Mouse (Mus musculus) kidney, postnatal 4 days (tissue): Measurements from ENCODE around the gene Deup1.
"Not testable (repeated sequence)": the region's sequence is repeated elsewhere in the genome, so short reads cannot be mapped to it uniquely, and the experiment has no call there.

Experiments used
- DNase-seq, 2 experiments: peaks; one replicate each; pipeline ENCODE4 v3.0.0; 2021; ENCODE audit warnings: mixed read lengths in 2 of 2

Gene Deup1

GRCm38 (mm10) chr9:15587157-15587854 is 40.4 kb downstream of the Deup1 start:
- no peak for DNase-seq

GRCm38 (mm10) chr9:15585956-15586355 is 41.8 kb downstream of the Deup1 start:
- DNase-seq, result no peak

GRCm38 (mm10) chr9:15584209-15584608 is 43.5 kb downstream of the Deup1 start:
- DNase-seq, result no peak

- DNase-seq, result no peak
Measured at GRCm38 (mm10) chr9:15582026-15582425, 45.7 kb downstream of the Deup1 start.

GRCm38 (mm10) chr9:15580176-15580575 is 47.6 kb downstream of the Deup1 start:
- no peak for DNase-seq

GRCm38 (mm10) chr9:15578946-15579345 is 48.8 kb downstream of the Deup1 start:
- no peak for DNase-seq

GRCm38 (mm10) chr9:15578427-15578826 is 49.3 kb downstream of the Deup1 start:
- DNase-seq, result no peak

- no peak for DNase-seq
Measured at GRCm38 (mm10) chr9:15574750-15575454, 52.8 kb downstream of the Deup1 start.

- DNase-seq, result no peak
Measured at GRCm38 (mm10) chr9:15562353-15562752, 65.4 kb downstream of the Deup1 start.

- DNase-seq, result no peak
Measured at GRCm38 (mm10) chr9:15560451-15560850, 67.3 kb downstream of the Deup1 start.

- DNase-seq, result no peak
Measured at GRCm38 (mm10) chr9:15553322-15553721, 74.4 kb downstream of the Deup1 start.

- no peak for DNase-seq
Measured at GRCm38 (mm10) chr9:15551933-15552851, 75.5 kb downstream of the Deup1 start.

- DNase-seq, result not testable (repeated sequence)
Measured at GRCm38 (mm10) chr9:15551073-15551472, 76.7 kb downstream of the Deup1 start.

GRCm38 (mm10) chr9:15550461-15550961 is 77.2 kb downstream of the Deup1 start:
- no peak for DNase-seq

GRCm38 (mm10) chr9:15541735-15542354 is 85.9 kb downstream of the Deup1 start:
- no peak for DNase-seq

- DNase-seq, result no peak
Measured at GRCm38 (mm10) chr9:15538979-15539533, 88.7 kb downstream of the Deup1 start.

- DNase-seq, result no peak
Measured at GRCm38 (mm10) chr9:15537455-15538048, 90.2 kb downstream of the Deup1 start.

GRCm38 (mm10) chr9:15536861-15537426 is 90.8 kb downstream of the Deup1 start:
- no peak for DNase-seq

GRCm38 (mm10) chr9:15535418-15535817 is 92.3 kb downstream of the Deup1 start:
- DNase-seq, result no peak

- DNase-seq, result no peak
Measured at GRCm38 (mm10) chr9:15534110-15534509, 93.6 kb downstream of the Deup1 start.

- DNase-seq, result no peak
Measured at GRCm38 (mm10) chr9:15533336-15534070, 94.2 kb downstream of the Deup1 start.
